Mouse (Mus musculus): ENCODE measurements around the gene Rasgrf1.

DNA sequence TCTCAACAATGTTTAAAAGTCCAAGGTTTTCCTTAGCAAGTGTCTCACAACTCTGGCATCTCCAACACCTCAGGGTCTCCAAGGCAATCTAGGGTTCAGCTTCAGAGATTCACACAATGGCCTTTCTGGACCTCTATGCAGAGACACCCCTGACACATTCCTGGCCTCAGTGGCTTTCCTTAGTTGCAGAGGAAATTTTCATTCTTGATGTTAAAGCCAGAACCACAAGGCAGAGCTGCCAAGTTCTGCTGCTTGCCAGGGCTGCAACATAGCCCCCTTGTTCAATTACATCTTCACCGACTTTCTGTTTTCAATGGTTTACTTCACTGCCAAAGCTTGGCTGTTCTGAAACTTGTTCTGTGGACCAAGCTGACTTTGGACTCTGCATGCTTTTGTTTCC lies 15.1 kb downstream of the Rasgrf1 start:
- TF ChIP-seq CTCF (IDR thresholded peaks at IDR 0.05; ENCODE audit: control insufficient read depth, insufficient read depth, low read length) (no peak), POLR2A (IDR thresholded peaks at IDR 0.05; ENCODE audit: borderline replicate concordance, control insufficient read depth, low read depth, low read length) (no peak)

Measured in bone marrow, adult 2 months (tissue).